In the genomic region with DNA sequence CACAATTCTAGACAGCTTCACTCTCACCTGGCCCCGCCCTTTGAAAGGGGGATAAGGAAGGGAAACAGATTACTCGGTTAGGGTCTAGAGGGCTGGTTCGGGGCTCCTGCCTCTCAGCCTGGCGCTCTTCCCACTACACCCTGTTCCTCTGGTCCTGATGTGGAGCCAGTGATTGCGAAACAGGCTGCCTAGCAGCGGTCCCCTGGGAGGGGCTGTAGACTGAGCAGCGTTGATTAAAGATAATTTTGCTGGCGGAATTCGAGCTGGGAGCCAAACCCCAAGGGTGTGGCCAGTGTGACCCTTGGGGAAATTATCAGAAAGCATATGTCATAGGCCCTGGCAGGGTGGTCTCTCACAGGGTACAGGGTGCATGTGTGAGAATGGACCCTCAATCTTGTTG, we compare ENCODE assay signal across 11 mouse cellular contexts. TPM values are rescaled to one million over a fixed set of nuclear protein-coding genes. Genes with fewer than 3 reads are reported as not detected.
DNase-seq lines count a peak whose midpoint lies in the region; ATAC-seq lines count a peak whose summit lies in the region.
"Had no signal": no experiment of that assay in that cellular context is flagged by ENCODE, and none has a peak within 500 bp of the region (broad histone marks: within the 10 kb centered on the region; RNA-seq: fewer than 3 reads in every experiment).

No protein-coding gene starts in this region.

- no peak overlapping the region for H3K4me3 ChIP-seq in embryonic facial prominence, embryonic 14.5 days (ENCODE audit: low read depth, low read length)
- H3K4me3 ChIP-seq in embryonic facial prominence, embryonic 10.5 days: no peak overlapping the region
- H3K4me3 ChIP-seq in liver, embryonic 12.5 days: no peak overlapping the region
- H3K4me3 ChIP-seq: embryonic facial prominence, embryonic 12.5 days; midbrain, embryonic 12.5 days had no signal

- no peaks in the 10 kb centered on the region for H3K27me3 ChIP-seq in embryonic facial prominence, embryonic 14.5 days (replicated peaks; ENCODE audit: control insufficient read depth, insufficient read depth, low read length)
- no peaks in the 10 kb centered on the region for H3K27me3 ChIP-seq in embryonic facial prominence, embryonic 10.5 days (replicated peaks; ENCODE audit: low read depth, poor library complexity, severe bottlenecking)
- peaks cover 6% of the 10 kb centered on the region; the same call in 1 of the 2 replicates for H3K27me3 ChIP-seq in liver, embryonic 12.5 days (replicated peaks)
- H3K27me3 ChIP-seq: embryonic facial prominence, embryonic 12.5 days; midbrain, embryonic 12.5 days had no signal

- 59% methylated on average over 9 of the region's 9 CpGs for WGBS in embryonic facial prominence, embryonic 14.5 days
- 79% methylated on average over 9 of the region's 9 CpGs for WGBS in embryonic facial prominence, embryonic 10.5 days
- 44% methylated on average over 9 of the region's 9 CpGs for WGBS in liver, embryonic 12.5 days (ENCODE audit: insufficient replicate concordance)

- H3K9me3 ChIP-seq in embryonic facial prominence, embryonic 14.5 days (ENCODE audit: control insufficient read depth, low read length): peaks cover 6% of the 10 kb centered on the region; the same call in 1 of the 2 replicates
- H3K9me3 ChIP-seq in embryonic facial prominence, embryonic 10.5 days: 0 out of 2 replicates have a peak, but pooled peaks cover 5% of the 10 kb centered on the region
- H3K9me3 ChIP-seq in liver, embryonic 12.5 days (replicated peaks): no peaks in the 10 kb centered on the region; the same call in 1 of the 2 replicates
- H3K9me3 ChIP-seq: embryonic facial prominence, embryonic 12.5 days had no signal

- H3K36me3 ChIP-seq in embryonic facial prominence, embryonic 14.5 days (ENCODE audit: control insufficient read depth, insufficient read depth, low read length): no peaks in the 10 kb centered on the region
- no peaks in the 10 kb centered on the region for H3K36me3 ChIP-seq in embryonic facial prominence, embryonic 10.5 days (replicated peaks)
- H3K36me3 ChIP-seq in liver, embryonic 12.5 days: no peaks in the 10 kb centered on the region
- H3K36me3 ChIP-seq: embryonic facial prominence, embryonic 12.5 days; midbrain, embryonic 12.5 days had no signal

- H3K9ac ChIP-seq in embryonic facial prominence, embryonic 14.5 days (ENCODE audit: low read depth, low read length): no peak overlapping the region
- H3K9ac ChIP-seq in liver, embryonic 12.5 days: no peak overlapping the region
- H3K9ac ChIP-seq: embryonic facial prominence, embryonic 12.5 days; midbrain, embryonic 12.5 days had no signal

- no peak overlapping the region for H3K4me2 ChIP-seq in embryonic facial prominence, embryonic 14.5 days (ENCODE audit: low read depth, low read length)
- no peak overlapping the region for H3K4me2 ChIP-seq in liver, embryonic 12.5 days
- H3K4me2 ChIP-seq: embryonic facial prominence, embryonic 12.5 days; midbrain, embryonic 12.5 days had no signal

- no peak overlapping the region for H3K27ac ChIP-seq in embryonic facial prominence, embryonic 14.5 days (replicated peaks; ENCODE audit: low read depth, low read length)
- H3K27ac ChIP-seq in embryonic facial prominence, embryonic 10.5 days (replicated peaks): no peak overlapping the region
- no peak overlapping the region for H3K27ac ChIP-seq in liver, embryonic 12.5 days
- H3K27ac ChIP-seq: embryonic facial prominence, embryonic 12.5 days; midbrain, embryonic 12.5 days had no signal

- DNase-seq in embryonic facial prominence, embryonic 14.5 days (ENCODE audit: low spot score): peak; percentile 48
- no peak for DNase-seq in embryonic facial prominence, embryonic 10.5 days (ENCODE audit: low spot score)
- DNase-seq in adrenal gland, postnatal 36 days: peak; percentile 39 to 68
- peak; percentile 71 to 82 for DNase-seq in heart, postnatal 14 days
- DNase-seq in lung, postnatal 4 days: peak; percentile 39 to 65
- no peak for DNase-seq in embryo, embryonic 10 days (ENCODE audit: low spot score)
- DNase-seq in spleen, postnatal 14 days (ENCODE audit: low spot score in 2 of 2): no peak
- DNase-seq: right cerebral cortex, adult 18-20 months had no signal

- intact Hi-C loops in heart, postnatal 14 days (cut with DNase I): no loop called here

- H3K4me1 ChIP-seq in embryonic facial prominence, embryonic 14.5 days (ENCODE audit: control insufficient read depth, insufficient read depth, low read length): peaks cover 8% of the 10 kb centered on the region; the same call in 1 of the 2 replicates
- H3K4me1 ChIP-seq in embryonic facial prominence, embryonic 10.5 days: peaks cover 12% of the 10 kb centered on the region
- 0 out of 2 replicates have a peak, but pooled peaks cover 6% of the 10 kb centered on the region for H3K4me1 ChIP-seq in liver, embryonic 12.5 days
- H3K4me1 ChIP-seq: embryonic facial prominence, embryonic 12.5 days; midbrain, embryonic 12.5 days had no signal

- ATAC-seq in embryonic facial prominence, embryonic 14.5 days (ENCODE audit: low read depth): peak; percentile 37; the same call in 1 of the 2 replicates
- ATAC-seq in liver, embryonic 12.5 days: no peak

RNA-seq across cellular contexts. Expression of gene Ampd3, which starts 59.9 kb away (rescaled TPM):
- 7.0 and 7.8 TPM in 2 replicates for polyA plus RNA-seq in embryonic facial prominence, embryonic 14.5 days (2014; fragmentation: Nextera tagmentation; extraction: Ambion mirVana)
- polyA plus RNA-seq in embryonic facial prominence, embryonic 10.5 days (2016; fragmentation: Nextera tagmentation; extraction: Ambion mirVana): 1.0 and 1.5 TPM in 2 replicates
- total RNA-seq in adrenal gland, postnatal 36 days (2021): 10 to 100 TPM; 13.9 to 14.7 TPM
- 10 to 100 TPM; 41.2 to 41.7 TPM for total RNA-seq in heart, postnatal 14 days (2021)
- 33.7 and 34.2 TPM in 2 replicates for polyA plus RNA-seq in liver, embryonic 12.5 days (2016; fragmentation: Nextera tagmentation; extraction: Ambion mirVana)

Comparison
In these comparisons a context has a peak if more than half of its experiments do, and no peak if none do; other contexts are left out.
1. DNase-seq: peak in embryonic facial prominence, embryonic 14.5 days (single experiment), adrenal gland, postnatal 36 days (2 of 2), heart, postnatal 14 days (2 of 2) and lung, postnatal 4 days (2 of 2); none in embryonic facial prominence, embryonic 10.5 days (single experiment), embryo, embryonic 10 days (single experiment) and spleen, postnatal 14 days (0 of 2).